Mouse (Mus musculus) c-Kit-negative CD71-positive TER-119-positive erythroid progenitor cells, embryonic 14.5 days (primary cell): ENCODE data around the gene Cckbr.

ENCODE experiments used
- DNase-seq: peaks from one replicate; pipeline ENCODE4 v3.0.0-alpha.2; 2013; ENCODE audit warnings: low read depth, low spot score

Cckbr gene

GRCm38 (mm10) chr7:105487104-105487876, 61.8 kb downstream of the Cckbr start:
- DNase-seq, result no peak

GRCm38 (mm10) chr7:105497881-105498280, 72.3 kb downstream of the Cckbr start:
- DNase-seq, result no peak

- DNase-seq, result no peak
Observed at GRCm38 (mm10) chr7:105498854-105499492, 73.4 kb downstream of the Cckbr start.

GRCm38 (mm10) chr7:105499676-105500075, 74.1 kb downstream of the Cckbr start:
- no peak for DNase-seq

GRCm38 (mm10) chr7:105501984-105502383, 76.5 kb downstream of the Cckbr start:
- no peak for DNase-seq

GRCm38 (mm10) chr7:105507257-105507656, 81.7 kb downstream of the Cckbr start:
- DNase-seq, result no peak

GRCm38 (mm10) chr7:105510143-105510542, 84.6 kb downstream of the Cckbr start:
- no peak for DNase-seq

- DNase-seq, result no peak
Observed at GRCm38 (mm10) chr7:105513845-105514291, 88.3 kb downstream of the Cckbr start.

- no peak for DNase-seq
Observed at GRCm38 (mm10) chr7:105514561-105514960, 89.0 kb downstream of the Cckbr start.

GRCm38 (mm10) chr7:105515178-105515577, 89.6 kb downstream of the Cckbr start:
- no peak for DNase-seq

GRCm38 (mm10) chr7:105516669-105517360, 91.3 kb downstream of the Cckbr start:
- no peak for DNase-seq

- DNase-seq, result no peak
Observed at GRCm38 (mm10) chr7:105519336-105519735, 93.8 kb downstream of the Cckbr start.

- no peak for DNase-seq
Observed at GRCm38 (mm10) chr7:105519771-105520170, 94.2 kb downstream of the Cckbr start.

GRCm38 (mm10) chr7:105520201-105520600, 94.7 kb downstream of the Cckbr start:
- DNase-seq, result no peak
